Mouse (Mus musculus) heart, postnatal 10 days (tissue): ENCODE measurements around the gene Mog. TPM values are rescaled to one million over a fixed set of nuclear protein-coding genes. Genes with fewer than 3 reads are reported as not detected.
"Not testable (repeated sequence)": the region's sequence is repeated elsewhere in the genome, so short reads cannot be mapped to it uniquely, and the experiment has no call there.

ENCODE experiments used
- DNase-seq, 2 experiments: peaks; one replicate each; pipeline ENCODE4 v3.0.0; 2021
- intact Hi-C: fragments of 180-260 bp; cut with DNase I; formaldehyde crosslinking; loops from one replicate; pipeline ENCODE4 v1.15.1; 2025
- total RNA-seq, 2 experiments: library from RNA; stranded (reverse); gene quantifications; 2 replicates each; pipeline ENCODE4 v1.2.3; 2021

Gene Mog
- total RNA-seq, 2 experiments from 2014 or later, result not detected

GRCm38 (mm10) chr17:36998477-36998876 is 24.7 kb downstream of the Mog start:
- no peak for DNase-seq
- intact Hi-C loops, result loop anchor here (5.0 kb wide), 1 partner anchor 51 kb away; no protein-coding TSS in a partner anchor

GRCm38 (mm10) chr17:36997033-36997735 is 26.0 kb downstream of the Mog start:
- intact Hi-C loops, result loop anchor here (1.0 to 5.0 kb wide), 2 partner anchors 50 to 83 kb away; no protein-coding TSS in a partner anchor

GRCm38 (mm10) chr17:36995448-36995847 is 27.8 kb downstream of the Mog start:
- no peak for DNase-seq
- intact Hi-C loops, result loop anchor here (5.0 kb wide), 1 partner anchor 48 kb away; no protein-coding TSS in a partner anchor

More at GRCm38 (mm10) chr17:36997033-36997735, 26.0 kb downstream of the Mog start:
- peak; percentile 77 to 84 for DNase-seq

- intact Hi-C loops, result no loop called here
- DNase-seq, result no peak
These were observed 28.7 kb downstream of the Mog start for GRCm38 (mm10) chr17:36994528-36994927.

GRCm38 (mm10) chr17:36993770-36994325 is 29.4 kb downstream of the Mog start:
- no peak for DNase-seq
- intact Hi-C loops, result no loop called here

GRCm38 (mm10) chr17:36992336-36993104 is 30.7 kb downstream of the Mog start:
- intact Hi-C loops, result no loop called here
- no peak for DNase-seq

GRCm38 (mm10) chr17:36990630-36991029 is 32.6 kb downstream of the Mog start:
- DNase-seq, intact Hi-C loops: not testable (repeated sequence)

- intact Hi-C loops, result no loop called here
- DNase-seq, result no peak
These were observed 33.8 kb downstream of the Mog start, which contains the start of gene H2-M5 for GRCm38 (mm10) chr17:36989437-36989836. Gene H2-M5, minus strand, starts transcription at chr17:36989537.

- DNase-seq, result no peak
- intact Hi-C loops, result no loop called here
These were observed 34.7 kb downstream of the Mog start for GRCm38 (mm10) chr17:36988475-36988874.

GRCm38 (mm10) chr17:36982253-36983155 is 40.7 kb downstream of the Mog start:
- no peak for DNase-seq
- intact Hi-C loops, result no loop called here

- DNase-seq, result no peak
- intact Hi-C loops, result no loop called here
These were observed 41.4 kb downstream of the Mog start for GRCm38 (mm10) chr17:36981845-36982244.

GRCm38 (mm10) chr17:36981221-36981813 is 41.9 kb downstream of the Mog start, which contains the start of gene 2410137M14Rik:
Gene 2410137M14Rik, minus strand, starts transcription at chr17:36981237.
- intact Hi-C loops, result no loop called here
- DNase-seq, result peak; percentile 13 to 16

GRCm38 (mm10) chr17:36973271-36973787 is 49.9 kb downstream of the Mog start:
- intact Hi-C loops, result no loop called here
- DNase-seq, result no peak

GRCm38 (mm10) chr17:36972791-36973190 is 50.4 kb downstream of the Mog start:
- intact Hi-C loops, result no loop called here
- no peak for DNase-seq

GRCm38 (mm10) chr17:36971172-36971850 is 51.9 kb downstream of the Mog start:
- intact Hi-C loops, result no loop called here
- DNase-seq, result no peak

GRCm38 (mm10) chr17:36970316-36970890 is 52.8 kb downstream of the Mog start:
- intact Hi-C loops, result no loop called here
- no peak for DNase-seq

- DNase-seq, result no peak
- intact Hi-C loops, result no loop called here
These were observed 56.3 kb downstream of the Mog start for GRCm38 (mm10) chr17:36966875-36967274.

GRCm38 (mm10) chr17:36961125-36961524 is 62.1 kb downstream of the Mog start:
- no peak for DNase-seq
- intact Hi-C loops, result no loop called here
